Mouse (Mus musculus) lung, postnatal 10 days (tissue): Measurements from ENCODE around the gene Gm10197.
"Not testable (repeated sequence)": the region's sequence is repeated elsewhere in the genome, so short reads cannot be mapped to it uniquely, and the experiment has no call there.

Experiments
- DNase-seq: peaks from one replicate; pipeline ENCODE4 v3.0.0; 2021

Gene Gm10197

DNA sequence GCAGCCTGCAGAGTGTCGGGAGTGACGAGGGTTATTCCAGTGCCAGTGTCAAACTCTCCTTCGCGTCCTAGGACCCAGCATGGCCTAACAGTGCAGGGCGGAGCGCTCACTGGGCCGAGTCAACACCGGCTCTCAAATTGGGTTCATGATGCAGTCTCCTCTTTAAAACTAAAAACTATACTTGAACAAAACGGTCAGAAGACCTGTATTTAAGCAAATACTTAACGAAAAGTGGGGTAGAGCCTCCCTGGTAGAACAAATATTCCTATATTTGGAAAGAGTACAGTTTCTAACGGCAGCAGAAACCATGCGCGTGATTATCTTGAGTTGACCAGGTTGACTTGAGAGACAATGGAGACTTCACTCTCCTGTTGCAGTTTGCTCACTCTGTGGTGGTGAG is at the start of gene Gm10197:
Gene Gm10197, minus strand, starts transcription at position 101 of the 400 bp plus-strand sequence.
- DNase-seq, result no peak

DNA sequence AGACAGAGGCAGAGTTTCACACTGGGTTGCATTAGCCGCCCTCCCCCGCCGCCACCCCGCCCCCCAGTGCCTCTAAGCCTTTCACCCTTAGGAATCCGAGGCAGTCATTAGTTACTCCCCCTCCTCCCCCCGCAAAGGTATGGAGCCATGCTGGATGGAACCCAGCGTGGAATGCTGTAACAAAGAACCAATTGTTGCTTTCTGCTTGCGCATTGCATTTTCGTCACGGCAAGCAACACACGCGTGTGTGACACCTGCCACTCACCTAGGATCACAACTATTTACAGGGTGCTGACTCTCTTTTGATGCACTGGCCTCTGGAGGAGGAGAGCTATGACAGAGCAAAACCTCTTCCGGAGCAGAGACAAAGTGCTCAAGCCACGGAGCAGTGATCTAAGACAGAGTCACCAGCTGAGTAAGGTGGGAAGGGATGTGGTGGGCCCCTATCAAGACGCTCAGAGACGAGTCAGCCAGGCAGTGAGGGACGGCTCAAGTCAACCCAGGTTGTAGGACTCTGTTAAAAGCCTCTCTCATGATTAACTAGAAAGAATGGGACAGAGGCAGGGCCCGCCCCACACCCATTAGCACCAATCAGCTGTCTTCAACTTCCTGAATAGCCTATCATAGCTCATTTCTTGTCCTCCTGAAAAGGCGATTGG is 49.5 kb upstream of the Gm10197 start:
- DNase-seq, result peak; percentile 85

DNA sequence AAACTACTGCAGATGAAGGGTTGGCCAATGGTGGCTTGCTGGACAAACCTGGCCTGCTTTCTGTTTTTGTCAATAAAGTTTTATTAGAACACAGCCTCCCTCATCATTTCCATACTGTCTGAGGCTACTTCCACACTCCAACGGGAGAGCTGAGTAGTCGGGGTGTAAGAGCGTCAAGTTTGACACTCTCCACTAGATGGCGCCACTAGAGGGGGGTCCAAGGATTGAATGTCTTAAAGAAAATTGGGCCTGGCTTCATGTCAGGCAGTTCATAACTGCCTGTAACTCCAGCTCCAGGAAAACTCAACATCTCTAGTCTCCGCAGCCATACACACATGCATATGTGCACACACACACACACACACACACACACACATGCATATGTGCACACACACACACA is 48.3 kb upstream of the Gm10197 start:
- DNase-seq, result peak; percentile 88

GRCm38 (mm10) chr19:53415198-53415597 is 43.6 kb upstream of the Gm10197 start:
- no peak for DNase-seq

DNA sequence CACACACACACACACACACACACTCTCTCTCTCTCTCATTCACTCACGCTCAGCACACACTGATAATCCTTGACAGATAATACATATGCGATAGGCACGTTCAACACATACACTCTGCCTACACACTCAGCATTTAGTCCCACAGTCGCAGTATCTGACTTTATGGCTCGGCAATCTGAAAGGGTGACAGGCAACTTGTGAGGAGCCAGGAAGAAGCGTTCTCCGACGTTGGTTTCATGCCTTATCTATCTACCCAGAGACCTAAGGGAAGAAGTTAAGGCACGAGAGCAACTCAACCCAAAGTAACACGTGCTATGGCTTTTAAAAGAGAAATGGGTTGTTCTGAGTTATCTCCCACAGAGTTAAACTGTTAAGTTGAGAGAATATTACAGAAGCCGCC is 43.1 kb upstream of the Gm10197 start:
- no peak for DNase-seq

- no peak for DNase-seq
Measured at GRCm38 (mm10) chr19:53413617-53414380, 42.2 kb upstream of the Gm10197 start.

DNA sequence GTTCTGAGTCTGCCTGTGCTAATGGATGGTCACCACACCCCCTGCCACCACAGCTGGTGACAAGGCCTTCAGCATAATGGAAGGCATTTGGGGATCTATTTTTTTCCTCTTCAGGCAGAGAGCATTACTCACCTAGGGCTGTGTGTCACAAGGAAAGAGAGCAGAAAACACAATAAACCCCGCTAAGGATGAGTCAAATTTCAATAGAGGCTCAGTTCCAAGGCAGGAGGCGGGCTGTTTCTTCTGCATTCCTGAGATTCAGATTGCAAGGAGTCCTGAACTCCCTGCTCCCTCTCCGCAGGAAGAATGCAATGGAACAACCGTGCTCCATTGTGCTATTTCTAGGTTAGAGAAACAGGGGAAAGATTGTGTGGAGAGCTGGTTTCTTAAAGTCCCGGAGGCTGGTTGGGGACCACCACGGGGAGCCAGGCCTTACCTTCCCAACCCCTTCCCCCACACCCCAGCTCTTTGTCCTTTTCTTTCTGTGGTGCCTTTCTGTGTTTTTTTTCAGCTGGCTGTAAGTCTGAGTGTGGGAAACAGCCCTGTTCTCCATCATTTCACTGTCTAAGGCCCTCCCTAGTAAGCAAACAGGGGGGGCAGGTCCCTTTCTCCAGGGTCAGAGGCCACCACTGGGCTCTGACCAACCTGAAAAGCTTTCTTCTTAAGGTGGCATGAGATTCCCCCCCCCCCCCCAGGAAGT is 40.7 kb upstream of the Gm10197 start:
- DNase-seq, result no peak

DNA sequence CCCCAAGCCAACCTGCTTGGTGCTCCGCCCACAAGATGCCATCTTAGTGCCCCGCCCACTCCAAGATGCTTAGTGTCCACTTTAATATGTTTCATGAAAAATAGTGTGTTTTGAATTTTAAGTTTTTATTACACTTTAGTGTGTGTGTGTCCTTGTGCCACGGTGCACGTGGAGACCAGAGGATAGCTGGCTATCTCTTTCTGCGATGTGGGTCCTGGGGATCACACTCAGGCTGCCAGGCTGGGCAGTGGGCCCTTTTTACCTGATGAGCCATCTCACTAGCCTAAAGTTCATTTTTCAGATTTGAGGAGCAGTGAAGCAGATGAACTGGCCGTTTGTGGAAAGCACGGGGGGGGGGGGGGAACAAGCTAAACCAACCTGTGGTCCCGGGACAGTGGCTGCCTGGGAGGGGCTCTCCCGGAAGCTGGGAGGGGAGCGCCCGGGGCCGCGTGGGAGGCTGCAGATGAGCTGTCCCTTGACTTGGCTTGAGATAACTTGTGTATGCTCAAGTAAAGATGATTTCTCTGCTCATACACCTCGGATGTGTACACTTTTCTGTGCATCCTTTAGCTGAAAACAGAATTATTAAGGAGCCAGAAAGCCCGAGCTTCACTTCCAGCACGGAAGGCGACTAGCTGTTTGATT is 38.2 kb upstream of the Gm10197 start:
- no peak for DNase-seq

- no peak for DNase-seq
Measured at GRCm38 (mm10) chr19:53408398-53408797, 36.8 kb upstream of the Gm10197 start.

DNA sequence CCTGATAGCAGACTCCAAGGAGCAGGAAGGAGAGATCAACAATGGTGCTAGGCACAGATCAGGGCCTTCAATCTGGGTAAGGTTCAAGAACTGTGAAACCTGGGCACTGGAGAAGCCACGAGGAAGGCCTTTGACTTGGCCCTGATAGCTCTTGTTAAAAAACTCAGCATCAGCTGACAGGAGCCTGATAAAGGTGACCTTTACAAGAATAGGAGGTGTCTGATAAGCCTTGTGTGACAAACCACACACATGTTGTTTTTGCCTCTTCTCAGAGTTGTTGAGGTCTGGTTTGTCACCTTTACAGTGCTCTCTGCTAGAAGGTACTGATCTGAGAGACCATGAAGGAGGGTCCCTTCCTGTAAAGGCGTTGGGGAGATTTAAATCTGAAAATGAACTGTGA is 35.8 kb upstream of the Gm10197 start:
- DNase-seq, result no peak

GRCm38 (mm10) chr19:53405810-53406209 is 34.2 kb upstream of the Gm10197 start:
- DNase-seq, result no peak

GRCm38 (mm10) chr19:53404837-53405356 is 33.3 kb upstream of the Gm10197 start:
- DNase-seq, result no peak

DNA sequence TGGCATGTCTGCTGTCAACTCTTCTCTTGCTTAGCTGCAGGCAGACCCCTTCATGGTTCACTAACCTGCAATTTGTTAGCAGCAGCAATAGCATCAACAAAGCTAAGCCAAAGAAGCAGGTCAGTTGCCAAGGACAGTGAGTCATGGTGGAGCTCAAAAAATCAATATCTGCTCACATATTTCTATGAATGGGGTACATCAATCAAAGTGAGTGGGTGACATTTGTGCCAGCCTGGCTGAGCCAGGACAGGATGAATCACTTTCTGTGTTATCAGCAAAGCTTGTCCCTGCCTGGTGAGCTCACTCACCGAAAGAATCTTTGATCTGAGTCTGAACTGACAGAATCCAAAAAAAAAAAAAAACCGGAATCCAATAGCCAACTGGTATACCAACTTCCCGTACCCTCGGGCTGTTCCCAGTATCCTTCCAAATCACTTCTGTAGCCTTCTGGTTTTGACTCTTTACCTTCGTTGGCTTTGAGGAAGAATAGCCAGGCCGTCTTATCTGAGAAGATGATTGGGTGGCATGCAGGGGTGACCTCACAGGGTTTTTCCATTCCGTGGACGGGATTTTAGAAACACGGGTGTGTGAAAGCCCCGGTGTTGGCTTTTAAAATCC is 32.8 kb upstream of the Gm10197 start:
- no peak for DNase-seq

- no peak for DNase-seq
Measured at GRCm38 (mm10) chr19:53402741-53403432, 31.3 kb upstream of the Gm10197 start.

- DNase-seq, result no peak
Measured at GRCm38 (mm10) chr19:53400332-53401110, 29.0 kb upstream of the Gm10197 start.

DNA sequence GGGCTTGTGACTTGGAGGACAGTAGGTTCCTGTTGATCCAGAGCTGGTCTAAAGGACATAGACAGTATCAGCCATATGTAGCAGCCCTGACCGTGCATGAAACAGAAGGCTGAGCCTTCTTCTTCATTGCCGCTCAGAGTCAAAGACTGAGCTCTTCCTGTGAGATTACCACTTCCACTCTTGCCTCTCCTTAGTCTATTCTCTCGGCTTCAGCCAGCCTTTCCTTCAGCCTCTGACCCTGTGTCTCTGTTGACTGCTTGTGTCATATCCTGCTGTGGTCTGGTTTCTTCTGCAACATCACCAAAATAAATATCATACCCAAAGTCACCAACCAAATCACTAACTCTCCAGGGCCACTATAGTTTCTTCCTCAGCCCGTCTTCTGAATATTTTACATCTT is 27.6 kb upstream of the Gm10197 start:
- no peak for DNase-seq

- DNase-seq, result no peak
Measured at GRCm38 (mm10) chr19:53397451-53398233, 26.1 kb upstream of the Gm10197 start.

GRCm38 (mm10) chr19:53395805-53396204 is 24.2 kb upstream of the Gm10197 start:
- DNase-seq, result not testable (repeated sequence)

GRCm38 (mm10) chr19:53394956-53395355 is 23.4 kb upstream of the Gm10197 start:
- not testable (repeated sequence) for DNase-seq

DNA sequence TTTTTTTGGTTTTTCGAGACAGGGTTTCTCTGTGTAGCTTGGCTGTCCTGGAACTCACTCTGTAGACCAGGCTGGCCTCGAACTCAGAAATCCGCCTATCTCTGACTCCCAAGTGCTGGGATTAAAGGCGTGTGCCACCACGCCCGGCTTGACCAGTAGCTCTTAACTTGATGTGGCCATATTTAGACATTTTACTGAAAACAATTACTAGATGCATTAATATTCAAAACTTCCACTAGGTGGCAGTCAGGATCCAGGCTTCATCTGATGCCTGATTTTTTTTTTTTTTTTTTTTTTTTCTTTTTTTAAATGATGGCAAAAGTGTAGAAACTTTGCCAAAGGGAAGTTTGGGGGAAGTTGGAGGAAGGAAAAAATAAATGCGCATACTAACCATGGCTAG is 23.0 kb upstream of the Gm10197 start:
- peak; percentile 77 for DNase-seq
